Mouse (Mus musculus): Measurements from ENCODE around the gene Gm3476.
A peak's percentile ranks its signal among the peaks of the same experiment; 100 is the strongest.
"Not testable (repeated sequence)": the region's sequence is repeated elsewhere in the genome, so short reads cannot be mapped to it uniquely, and the experiment has no call there.

Gm3476 gene

DNA sequence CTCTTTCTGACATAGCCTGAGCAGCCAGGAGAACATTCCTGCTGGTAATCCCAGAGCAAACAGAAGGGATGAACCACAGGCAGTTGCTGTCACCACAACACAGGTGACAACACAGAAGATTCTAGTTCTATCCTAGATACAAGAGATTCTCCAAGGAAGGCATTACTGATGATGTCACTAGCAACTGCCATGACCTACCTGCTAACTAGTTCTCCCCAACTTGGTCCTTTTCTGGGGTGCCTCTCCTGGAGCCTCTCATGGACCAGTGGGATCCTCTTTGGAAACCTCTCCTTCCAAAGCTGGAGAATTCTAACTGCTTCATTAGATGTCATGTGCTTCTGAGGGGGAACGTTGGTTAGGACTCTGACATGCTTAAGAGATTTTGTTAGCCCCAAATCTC, at the start of gene Gm3476:
TSS of gene Gm3476 (minus strand) at position 101 of the 400 bp plus-strand sequence.
- not testable (repeated sequence) for DNase-seq

DNA sequence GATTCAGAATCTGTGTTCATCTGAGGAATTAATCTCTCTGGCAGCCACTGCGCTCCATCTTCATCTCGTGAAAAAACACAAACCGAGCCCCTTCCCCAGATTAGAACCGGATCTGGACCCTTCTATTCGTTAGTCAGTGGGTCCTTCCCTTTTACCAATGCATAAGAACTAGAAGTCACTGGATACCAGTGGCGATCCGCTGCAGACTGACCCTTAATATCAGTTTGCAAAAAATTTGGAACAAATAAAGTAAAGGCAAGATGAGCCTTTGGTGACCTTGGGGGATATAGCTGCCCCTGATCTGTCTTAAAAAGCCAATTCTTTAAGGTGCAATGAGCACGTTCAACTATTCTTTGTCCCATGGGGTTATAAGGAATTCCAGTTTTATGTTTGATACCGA, 37.9 kb upstream of the Gm3476 start:
- not testable (repeated sequence) for DNase-seq

DNA sequence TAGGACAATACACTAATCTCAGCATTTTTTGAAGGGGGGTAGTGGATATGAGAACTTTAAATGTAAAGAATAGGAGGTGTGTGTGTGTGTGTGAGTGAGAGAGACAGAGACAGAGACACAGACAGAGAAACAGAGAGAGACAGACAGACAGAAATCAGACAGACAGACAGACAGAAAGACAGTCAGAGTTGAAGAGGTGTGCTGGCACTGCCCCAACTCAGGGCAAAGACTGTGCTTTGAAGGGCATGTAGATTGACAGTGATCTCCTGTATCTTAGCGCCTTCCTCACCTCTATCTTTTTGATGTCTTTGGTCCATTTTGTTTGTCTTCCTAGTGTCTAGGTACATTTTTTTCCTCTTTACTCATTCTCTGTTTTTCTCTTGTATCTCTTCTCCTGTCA, 35.5 kb upstream of the Gm3476 start:
- not testable (repeated sequence) for DNase-seq

DNA sequence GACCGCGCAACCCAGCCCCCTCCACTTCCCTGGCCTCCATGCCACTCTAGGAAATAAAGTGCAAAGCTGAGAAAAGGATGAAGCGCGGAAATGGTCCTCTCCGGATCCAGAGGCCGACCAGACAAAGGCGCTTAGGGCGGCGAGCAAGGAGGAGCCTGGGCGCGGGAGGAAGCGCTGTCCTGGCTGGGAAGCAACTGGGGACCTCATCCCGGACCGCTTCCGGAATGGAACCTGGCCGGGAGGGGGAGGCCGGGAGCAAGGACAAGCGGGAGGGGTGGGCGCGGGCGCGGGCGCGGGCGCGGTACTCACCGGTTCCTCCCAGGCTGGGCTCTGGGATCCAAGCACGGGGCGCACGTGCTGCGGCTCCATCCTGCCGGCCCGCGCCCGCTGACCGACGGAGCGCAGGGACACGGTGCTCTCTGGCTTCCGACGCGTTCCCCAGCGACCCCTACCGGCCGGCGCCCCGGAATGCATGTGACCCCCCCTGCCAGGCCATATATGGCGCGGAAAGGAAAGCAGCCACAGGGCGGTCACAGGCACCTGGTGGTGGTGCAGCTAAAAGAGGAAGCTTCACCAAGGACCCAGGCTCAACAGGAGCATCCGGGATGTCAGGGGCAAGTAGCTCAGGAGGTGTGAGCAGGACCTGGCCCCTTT, 17.2 kb downstream of the Gm3476 start, which contains the start of gene Gm3468:
TSS of gene Gm3468 (minus strand) at position 394 of the 654 bp plus-strand sequence.
- DNase-seq: peak; percentile 35 to 45

DNA sequence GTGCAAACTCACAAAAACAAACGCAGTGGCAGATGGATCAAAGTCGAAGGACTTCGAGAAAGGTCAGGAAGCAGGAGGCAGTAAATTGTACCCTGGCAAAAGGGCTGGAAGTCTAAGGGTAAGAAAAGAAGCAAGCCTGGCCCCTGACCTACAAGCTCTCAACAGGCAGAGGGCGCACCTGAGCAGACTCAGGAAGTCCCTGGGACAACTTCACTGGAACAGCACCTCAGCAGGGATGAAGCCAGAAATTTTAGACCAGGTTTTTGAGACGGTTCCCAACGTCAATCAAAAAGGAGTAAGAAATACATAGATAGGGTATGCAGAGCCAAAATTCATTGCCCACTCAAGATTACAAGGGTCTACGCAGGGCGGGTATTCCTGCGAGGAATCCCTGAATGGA, 18.1 kb downstream of the Gm3476 start:
- DNase-seq: not testable (repeated sequence)

DNA sequence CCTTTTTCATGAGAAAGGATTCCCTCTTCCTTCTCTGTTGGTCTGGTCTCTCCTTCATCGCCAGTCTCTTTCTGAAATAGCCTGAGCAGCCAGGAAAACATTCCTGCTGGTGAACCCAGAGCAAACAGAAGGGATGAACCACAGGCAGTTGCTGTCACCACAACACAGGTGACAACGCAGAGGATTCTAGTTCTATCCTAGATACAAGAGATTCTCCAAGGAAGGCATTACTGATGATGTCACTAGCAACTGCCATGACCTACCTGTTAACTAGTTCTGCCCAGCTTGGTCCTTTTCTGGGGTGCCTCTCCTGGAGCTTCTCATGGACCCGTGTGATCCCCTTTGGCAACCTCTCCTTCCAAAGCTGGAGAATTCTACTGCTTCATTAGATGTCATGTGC, 31.8 kb downstream of the Gm3476 start, which contains the start of gene Gm8206:
TSS of gene Gm8206 (minus strand) at position 101 of the 400 bp plus-strand sequence.
- DNase-seq: not testable (repeated sequence)

DNA sequence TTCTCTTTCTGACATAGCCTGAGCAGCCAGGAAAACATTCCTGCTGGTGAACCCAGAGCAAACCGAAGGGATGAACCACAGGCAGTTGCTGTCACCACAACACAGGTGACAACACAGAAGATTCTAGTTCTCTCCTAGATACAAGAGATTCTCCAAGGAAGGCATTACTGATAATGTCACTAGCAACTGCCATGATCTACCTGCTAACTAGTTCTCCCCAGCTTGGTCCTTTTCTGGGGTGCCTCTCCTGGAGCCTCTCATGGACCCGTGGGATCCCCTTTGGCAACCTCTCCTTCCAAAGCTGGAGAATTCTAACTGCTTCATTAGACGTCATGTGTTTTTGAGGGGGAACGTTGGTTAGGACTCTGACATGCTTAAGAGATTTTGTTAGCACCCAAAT, 67.4 kb downstream of the Gm3476 start, which contains the start of gene Gm6337:
TSS of gene Gm6337 (minus strand) at position 101 of the 400 bp plus-strand sequence.
- not testable (repeated sequence) for DNase-seq
